In the genomic region with DNA sequence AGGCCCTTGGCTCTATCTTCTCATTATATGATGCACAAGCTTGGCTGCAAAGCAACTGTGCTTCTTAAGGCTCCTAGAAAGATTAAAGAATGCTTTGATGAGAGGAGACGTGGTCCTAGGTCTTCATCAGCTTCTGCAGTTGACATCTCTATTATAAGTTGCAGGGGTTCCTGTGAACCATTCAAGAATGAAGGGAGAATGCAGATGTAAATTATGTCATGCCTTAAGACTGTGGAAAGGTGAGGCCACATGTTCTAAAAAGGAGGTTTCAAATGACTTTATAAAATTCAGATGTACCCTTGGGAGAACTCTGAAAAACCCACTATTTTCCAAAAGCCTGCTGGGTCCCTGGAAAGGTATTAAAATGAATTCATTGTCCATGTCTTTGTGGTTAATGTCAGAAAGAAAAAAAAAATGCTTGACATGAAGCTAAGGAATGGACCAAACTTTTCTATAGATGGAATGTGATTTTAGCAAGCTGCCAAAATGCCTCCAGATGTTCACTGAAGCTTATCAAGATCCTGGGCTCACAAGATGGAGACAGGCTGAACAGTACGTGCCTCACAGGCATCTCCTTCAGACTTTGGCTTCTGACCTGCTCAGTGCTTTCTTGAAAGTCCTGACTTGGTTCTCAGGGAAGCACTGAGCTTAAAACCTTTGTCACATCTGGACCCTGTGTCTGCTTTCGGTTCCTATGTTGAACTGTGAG, we compare ENCODE assay signal across 14 mouse cellular contexts.
"Had no signal": no experiment of that assay in that cellular context is flagged by ENCODE, and none has a peak within 500 bp of the region (broad histone marks: within the 10 kb centered on the region; RNA-seq: fewer than 3 reads in every experiment).

No protein-coding gene starts in this region.

- H3K9me3 ChIP-seq: kidney, embryonic 15.5 days; midbrain, embryonic 13.5 days had no signal

- ATAC-seq: liver, postnatal 0 days; lung, postnatal 0 days; midbrain, embryonic 13.5 days had no signal

- H3K4me3 ChIP-seq: kidney, embryonic 15.5 days; liver, embryonic 13.5 days; midbrain, embryonic 13.5 days had no signal

- H3K9ac ChIP-seq: kidney, embryonic 15.5 days; liver, embryonic 13.5 days; liver, postnatal 0 days; midbrain, embryonic 13.5 days had no signal

- H3K4me2 ChIP-seq: kidney, embryonic 15.5 days; liver, embryonic 13.5 days; midbrain, embryonic 13.5 days had no signal

- H3K4me1 ChIP-seq: kidney, embryonic 15.5 days; liver, embryonic 13.5 days had no signal

- H3K27me3 ChIP-seq: kidney, embryonic 15.5 days; liver, embryonic 13.5 days; midbrain, embryonic 13.5 days had no signal

- H3K27ac ChIP-seq: kidney, embryonic 15.5 days; liver, embryonic 13.5 days; midbrain, embryonic 13.5 days; stomach, postnatal 0 days had no signal

- DNase-seq: kidney, adult 11 months; kidney, postnatal 36 days; layer of hippocampus, adult 9-11 months; layer of hippocampus, postnatal 36 days; liver; liver, embryonic 13.5 days; liver, postnatal 0 days; lung, postnatal 36 days; right cerebral cortex, postnatal 25 days; thymus, postnatal 4 days had no signal

- H3K36me3 ChIP-seq: kidney, embryonic 15.5 days; liver, embryonic 13.5 days; midbrain, embryonic 13.5 days had no signal
